9 mouse cellular contexts compared by ENCODE assay signal in genomic region chr4:142674641-142675465, GRCm38 (mm10).
A peak's percentile ranks its signal among the peaks of the same experiment; 100 is the strongest.
DNase-seq lines count a peak whose midpoint lies in the region; ATAC-seq lines count a peak whose summit lies in the region.
"Had no signal": no experiment of that assay in that cellular context is flagged by ENCODE, and none has a peak within 500 bp of the region (broad histone marks: within the 10 kb centered on the region; RNA-seq: fewer than 3 reads in every experiment).

No protein-coding gene starts in this region.

- no peaks in the 10 kb centered on the region for H3K36me3 ChIP-seq in hindbrain, embryonic 11.5 days (ENCODE audit: control insufficient read depth, insufficient read depth, low read length)
- H3K36me3 ChIP-seq in hindbrain, embryonic 12.5 days: no peaks in the 10 kb centered on the region
- no peaks in the 10 kb centered on the region for H3K36me3 ChIP-seq in limb, embryonic 12.5 days

- H3K9me3 ChIP-seq in hindbrain, embryonic 11.5 days (ENCODE audit: control insufficient read depth, low read length): no peaks in the 10 kb centered on the region
- H3K9me3 ChIP-seq in hindbrain, embryonic 12.5 days (replicated peaks): no peaks in the 10 kb centered on the region
- no peaks in the 10 kb centered on the region for H3K9me3 ChIP-seq in limb, embryonic 12.5 days

- 78% methylated on average over 22 of the region's 22 CpGs for WGBS in hindbrain, embryonic 11.5 days
- WGBS in hindbrain, embryonic 12.5 days: 78% methylated on average over 22 of the region's 22 CpGs
- WGBS in limb, embryonic 12.5 days: 43% methylated on average over 22 of the region's 22 CpGs

- DNase-seq in hindbrain, embryonic 11.5 days (ENCODE audit: low spot score): peak; percentile 20
- peak; percentile 90 for DNase-seq in brain, adult 2 months (ENCODE audit: low read depth, low spot score)
- DNase-seq in cerebellum, postnatal 36 days: peak; percentile 75 to 76
- DNase-seq in right cerebral cortex, postnatal 10 days (ENCODE audit: low spot score in 2 of 2): no peak
- DNase-seq in right cerebral cortex, postnatal 14 days: no peak
- no peak for DNase-seq in adrenal gland, adult (ENCODE audit: inconsistent age in 2 of 2, low spot score in 1 of 2)

- no peak overlapping the region for H3K27ac ChIP-seq in hindbrain, embryonic 11.5 days (ENCODE audit: low read depth, low read length)
- H3K27ac ChIP-seq in hindbrain, embryonic 12.5 days: no peak overlapping the region
- H3K27ac ChIP-seq in limb, embryonic 12.5 days: peak overlapping the region; percentile 73

- no peak overlapping the region for H3K4me3 ChIP-seq in hindbrain, embryonic 11.5 days (ENCODE audit: low read depth, low read length)
- H3K4me3 ChIP-seq in hindbrain, embryonic 12.5 days: no peak overlapping the region
- no peak overlapping the region for H3K4me3 ChIP-seq in limb, embryonic 12.5 days (replicated peaks)
- H3K4me3 ChIP-seq: myocyte had no signal

- H3K4me1 ChIP-seq in hindbrain, embryonic 11.5 days (replicated peaks; ENCODE audit: control insufficient read depth, insufficient read depth, low read length): no peaks in the 10 kb centered on the region
- peaks cover 7% of the 10 kb centered on the region; the same call in 1 of the 2 replicates for H3K4me1 ChIP-seq in hindbrain, embryonic 12.5 days
- H3K4me1 ChIP-seq in limb, embryonic 12.5 days (replicated peaks): peaks cover 25% of the 10 kb centered on the region

- ATAC-seq in hindbrain, embryonic 11.5 days (ENCODE audit: low FRiP score): no peak
- no peak for ATAC-seq in hindbrain, embryonic 12.5 days (ENCODE audit: low FRiP score)
- peak; percentile 50 for ATAC-seq in limb, embryonic 12.5 days (ENCODE audit: insufficient number of reproducible peaks, insufficient read depth, low FRiP score, low TSS enrichment, low read depth)

- no peaks in the 10 kb centered on the region for H3K27me3 ChIP-seq in hindbrain, embryonic 11.5 days (ENCODE audit: control insufficient read depth, insufficient read depth, low read length)
- H3K27me3 ChIP-seq in hindbrain, embryonic 12.5 days: no peaks in the 10 kb centered on the region
- no peaks in the 10 kb centered on the region for H3K27me3 ChIP-seq in limb, embryonic 12.5 days

- H3K9ac ChIP-seq in hindbrain, embryonic 11.5 days (ENCODE audit: low read depth, low read length): no peak overlapping the region
- no peak overlapping the region for H3K9ac ChIP-seq in hindbrain, embryonic 12.5 days
- H3K9ac ChIP-seq in limb, embryonic 12.5 days (replicated peaks): no peak overlapping the region

- no peak overlapping the region for H3K4me2 ChIP-seq in hindbrain, embryonic 11.5 days (replicated peaks; ENCODE audit: low read depth, low read length)
- H3K4me2 ChIP-seq in hindbrain, embryonic 12.5 days (replicated peaks): no peak overlapping the region
- no peak overlapping the region for H3K4me2 ChIP-seq in limb, embryonic 12.5 days

Comparison
In these comparisons a context has a peak if more than half of its experiments do, and no peak if none do; other contexts are left out.
1. DNase-seq: peak in hindbrain, embryonic 11.5 days (single experiment), brain, adult 2 months (single experiment) and cerebellum, postnatal 36 days (2 of 2); none in right cerebral cortex, postnatal 10 days (0 of 2), right cerebral cortex, postnatal 14 days (single experiment) and adrenal gland, adult (0 of 2).